Mouse (Mus musculus): ENCODE measurements at regions not wholly inside any gene's neighbourhood (a gene's known extent, or its start where the extent isn't known, plus 50 kb on each side); places are given as distances from the start of the nearest gene placed in this dataset.

DNA sequence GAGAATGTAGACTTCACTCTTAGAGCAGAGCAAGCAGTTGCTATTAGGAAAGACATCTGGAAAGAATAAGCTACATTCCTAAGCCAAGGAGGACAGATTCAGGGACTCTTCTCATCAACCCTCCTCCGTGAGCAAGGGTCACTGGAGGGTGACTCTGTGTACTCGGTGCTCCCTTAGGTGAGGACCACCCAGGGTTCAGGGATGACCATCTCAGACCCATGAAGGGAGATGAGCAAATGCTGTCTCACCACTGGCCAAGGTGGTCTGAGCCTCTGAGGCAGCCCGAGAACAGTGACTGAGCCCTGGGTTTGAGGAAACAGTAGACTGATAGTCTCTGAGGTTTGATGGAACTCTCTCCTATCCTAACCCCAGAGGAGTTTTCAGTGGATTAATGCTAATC, 57.3 kb upstream of the 4930432M17Rik start:
- in situ Hi-C loops (cut with MboI; ENCODE audit: low sequenced_read_pairs in 2 of 2, unreplicated experiment in 2 of 2), result no loop called here
- H3K4me3 ChIP-seq (ENCODE audit: insufficient read depth in 1 of 2, low read depth in 1 of 2, low read length in 2 of 2, poor library complexity in 1 of 2, severe bottlenecking in 1 of 2), result no peak overlapping the region
- H3K27ac ChIP-seq (ENCODE audit: insufficient read depth, low read depth, low read length, poor library complexity, severe bottlenecking), result no peak overlapping the region
- no peaks in the 10 kb centered on the region for H3K36me3 ChIP-seq (ENCODE audit: control insufficient read depth, insufficient read depth, low read length, poor library complexity, severe bottlenecking)
- no peak for DNase-seq (ENCODE audit: low read depth, low spot score)
- H3K4me1 ChIP-seq (ENCODE audit: control insufficient read depth in 2 of 2, insufficient read depth in 2 of 2, low read length in 2 of 2, poor library complexity in 1 of 2), result peaks cover 1 to 7% of the 10 kb centered on the region in 2 experiments; a peak in 3 of 4 replicates
- no peak for TF ChIP-seq MAFK (IDR thresholded peaks at IDR 0.05; ENCODE audit: insufficient read depth, low read depth, low read length)
- TF ChIP-seq ZNF384 (IDR thresholded peaks at IDR 0.05; ENCODE audit: low read depth, low read length), result no peak
- TF ChIP-seq ZC3H11A (IDR thresholded peaks at IDR 0.05; ENCODE audit: borderline replicate concordance, low read depth, low read length), result no peak
- H3K9me3 ChIP-seq (ENCODE audit: control insufficient read depth, insufficient read depth, low read depth, low read length), result no peaks in the 10 kb centered on the region
- H3K9ac ChIP-seq (ENCODE audit: insufficient read depth, low read depth, low read length, poor library complexity, severe bottlenecking), result no peak overlapping the region

DNA sequence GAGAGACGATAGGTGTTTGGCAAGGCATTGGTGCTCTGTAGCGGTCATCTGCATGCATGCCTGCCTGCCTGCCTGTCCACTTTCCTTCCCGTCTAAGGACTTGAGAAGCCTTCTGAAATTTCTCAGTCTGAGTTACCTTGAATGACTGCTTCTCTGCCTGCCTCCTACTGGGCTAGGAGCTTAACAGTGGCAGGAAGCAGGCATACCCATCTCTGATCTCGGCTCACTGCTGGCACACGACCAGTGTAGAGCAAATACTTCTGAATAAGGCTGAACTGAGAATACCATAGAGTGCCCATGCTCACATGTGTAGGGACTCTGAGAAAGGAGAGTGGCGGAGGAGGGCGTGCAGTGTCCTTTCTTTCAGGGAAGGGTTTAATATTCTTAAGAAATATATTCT, 60.7 kb upstream of the 4930432M17Rik start:
- Histone ChIP-seq H3K9ac (ENCODE audit: insufficient read depth, low read depth, low read length, poor library complexity, severe bottlenecking) (no peak overlapping the region), H3K4me1 (ENCODE audit: control insufficient read depth in 2 of 2, insufficient read depth in 2 of 2, low read length in 2 of 2, poor library complexity in 1 of 2) (peaks cover 3 to 7% of the 10 kb centered on the region in 2 experiments; a peak in 3 of 4 replicates), H3K4me3 (ENCODE audit: insufficient read depth in 1 of 2, low read depth in 1 of 2, low read length in 2 of 2, poor library complexity in 1 of 2, severe bottlenecking in 1 of 2) (no peak overlapping the region), H3K27ac (ENCODE audit: insufficient read depth, low read depth, low read length, poor library complexity, severe bottlenecking) (no peak overlapping the region), H3K9me3 (ENCODE audit: control insufficient read depth, insufficient read depth, low read depth, low read length) (no peaks in the 10 kb centered on the region), H3K36me3 (ENCODE audit: control insufficient read depth, insufficient read depth, low read length, poor library complexity, severe bottlenecking) (no peaks in the 10 kb centered on the region)
- TF ChIP-seq ZNF384 (IDR thresholded peaks at IDR 0.05; ENCODE audit: low read depth, low read length), result no peak
- no peak for TF ChIP-seq HCFC1 (IDR thresholded peaks at IDR 0.05; ENCODE audit: borderline replicate concordance, insufficient read depth, low read length)
- no peak for TF ChIP-seq ZC3H11A (IDR thresholded peaks at IDR 0.05; ENCODE audit: borderline replicate concordance, low read depth, low read length)
- TF ChIP-seq MAFK (IDR thresholded peaks at IDR 0.05; ENCODE audit: insufficient read depth, low read depth, low read length), result no peak
- TF ChIP-seq CHD2 (IDR thresholded peaks at IDR 0.05; ENCODE audit: low read depth, low read length), result no peak
- in situ Hi-C loops (cut with MboI; ENCODE audit: low sequenced_read_pairs in 2 of 2, unreplicated experiment in 2 of 2), result no loop called here
- DNase-seq (ENCODE audit: low read depth, low spot score), result no peak

GRCm38 (mm10) chr3:121609090-121609489, 61.5 kb upstream of the 4930432M17Rik start:
- TF ChIP-seq ZNF384 (IDR thresholded peaks at IDR 0.05; ENCODE audit: low read depth, low read length), result no peak
- no peak for TF ChIP-seq ZC3H11A (IDR thresholded peaks at IDR 0.05; ENCODE audit: borderline replicate concordance, low read depth, low read length)
- TF ChIP-seq MAFK (IDR thresholded peaks at IDR 0.05; ENCODE audit: insufficient read depth, low read depth, low read length), result no peak
- no peak for TF ChIP-seq HCFC1 (IDR thresholded peaks at IDR 0.05; ENCODE audit: borderline replicate concordance, insufficient read depth, low read length)
- TF ChIP-seq CHD2 (IDR thresholded peaks at IDR 0.05; ENCODE audit: low read depth, low read length), result no peak

DNA sequence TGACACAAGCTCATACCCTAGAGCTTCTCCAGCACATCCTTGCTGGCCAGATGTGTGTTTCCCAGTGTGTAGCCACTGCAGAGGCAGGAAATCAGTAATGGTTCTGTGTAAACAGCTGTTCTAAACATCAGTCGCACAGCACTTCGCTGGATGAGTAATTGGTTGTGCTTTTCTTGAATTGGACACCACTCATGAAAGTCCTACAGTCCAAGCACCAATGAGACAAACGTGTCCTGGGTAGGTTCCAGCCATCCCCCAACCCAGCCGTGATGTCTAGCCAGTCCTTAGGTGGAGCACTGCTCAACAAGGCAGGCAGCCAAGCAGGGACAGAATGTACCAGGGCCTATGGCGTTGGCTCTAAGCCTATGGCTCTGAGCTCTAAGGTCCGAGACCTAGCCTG, 65.8 kb upstream of the 4930432M17Rik start:
- in situ Hi-C loops (cut with MboI; ENCODE audit: low sequenced_read_pairs in 2 of 2, unreplicated experiment in 2 of 2), result no loop called here
- Histone ChIP-seq H3K4me1 (ENCODE audit: control insufficient read depth in 2 of 2, insufficient read depth in 2 of 2, low read length in 2 of 2, poor library complexity in 1 of 2) (peaks cover 6 to 21% of the 10 kb centered on the region in 2 experiments; a peak in 3 of 4 replicates), H3K27ac (ENCODE audit: insufficient read depth, low read depth, low read length, poor library complexity, severe bottlenecking) (no peak overlapping the region), H3K9ac (ENCODE audit: insufficient read depth, low read depth, low read length, poor library complexity, severe bottlenecking) (no peak overlapping the region), H3K9me3 (ENCODE audit: control insufficient read depth, insufficient read depth, low read depth, low read length) (no peaks in the 10 kb centered on the region), H3K36me3 (ENCODE audit: control insufficient read depth, insufficient read depth, low read length, poor library complexity, severe bottlenecking) (no peaks in the 10 kb centered on the region), H3K4me3 (ENCODE audit: insufficient read depth in 1 of 2, low read depth in 1 of 2, low read length in 2 of 2, poor library complexity in 1 of 2, severe bottlenecking in 1 of 2) (no peak overlapping the region)
- DNase-seq (ENCODE audit: low read depth, low spot score), result no peak
- TF ChIP-seq ZNF384 (IDR thresholded peaks at IDR 0.05; ENCODE audit: low read depth, low read length) (no peak), ZC3H11A (IDR thresholded peaks at IDR 0.05; ENCODE audit: borderline replicate concordance, low read depth, low read length) (no peak), MAFK (IDR thresholded peaks at IDR 0.05; ENCODE audit: insufficient read depth, low read depth, low read length) (no peak), HCFC1 (IDR thresholded peaks at IDR 0.05; ENCODE audit: borderline replicate concordance, insufficient read depth, low read length) (no peak), CHD2 (IDR thresholded peaks at IDR 0.05; ENCODE audit: low read depth, low read length) (no peak)

More at GRCm38 (mm10) chr3:121609090-121609489, 61.5 kb upstream of the 4930432M17Rik start:
- no peaks in the 10 kb centered on the region for H3K36me3 ChIP-seq (ENCODE audit: control insufficient read depth, insufficient read depth, low read length, poor library complexity, severe bottlenecking)
- H3K9me3 ChIP-seq (ENCODE audit: control insufficient read depth, insufficient read depth, low read depth, low read length), result no peaks in the 10 kb centered on the region
- DNase-seq (ENCODE audit: low read depth, low spot score), result no peak
- H3K4me3 ChIP-seq (ENCODE audit: insufficient read depth in 1 of 2, low read depth in 1 of 2, low read length in 2 of 2, poor library complexity in 1 of 2, severe bottlenecking in 1 of 2), result no peak overlapping the region
- no peak overlapping the region for H3K9ac ChIP-seq (ENCODE audit: insufficient read depth, low read depth, low read length, poor library complexity, severe bottlenecking)
- in situ Hi-C loops (cut with MboI; ENCODE audit: low sequenced_read_pairs in 2 of 2, unreplicated experiment in 2 of 2), result no loop called here
- peaks cover 3 to 5% of the 10 kb centered on the region in 2 experiments; a peak in 2 of 4 replicates for H3K4me1 ChIP-seq (ENCODE audit: control insufficient read depth in 2 of 2, insufficient read depth in 2 of 2, low read length in 2 of 2, poor library complexity in 1 of 2)
- H3K27ac ChIP-seq (ENCODE audit: insufficient read depth, low read depth, low read length, poor library complexity, severe bottlenecking), result no peak overlapping the region

- TF ChIP-seq ZNF384 (IDR thresholded peaks at IDR 0.05; ENCODE audit: low read depth, low read length) (no peak), MAFK (IDR thresholded peaks at IDR 0.05; ENCODE audit: insufficient read depth, low read depth, low read length) (no peak), CHD2 (IDR thresholded peaks at IDR 0.05; ENCODE audit: low read depth, low read length) (no peak), HCFC1 (IDR thresholded peaks at IDR 0.05; ENCODE audit: borderline replicate concordance, insufficient read depth, low read length) (no peak), ZC3H11A (IDR thresholded peaks at IDR 0.05; ENCODE audit: borderline replicate concordance, low read depth, low read length) (no peak)
These were observed 66.5 kb upstream of the 4930432M17Rik start for GRCm38 (mm10) chr3:121604081-121604480.

More at GRCm38 (mm10) chr3:121604081-121604480, 66.5 kb upstream of the 4930432M17Rik start:
- DNase-seq (ENCODE audit: low read depth, low spot score), result no peak
- no peak overlapping the region for H3K27ac ChIP-seq (ENCODE audit: insufficient read depth, low read depth, low read length, poor library complexity, severe bottlenecking)
- no peaks in the 10 kb centered on the region for H3K9me3 ChIP-seq (ENCODE audit: control insufficient read depth, insufficient read depth, low read depth, low read length)
- in situ Hi-C loops (cut with MboI; ENCODE audit: low sequenced_read_pairs in 2 of 2, unreplicated experiment in 2 of 2), result no loop called here
- H3K4me1 ChIP-seq (ENCODE audit: control insufficient read depth in 2 of 2, insufficient read depth in 2 of 2, low read length in 2 of 2, poor library complexity in 1 of 2), result peaks cover 6 to 21% of the 10 kb centered on the region in 2 experiments; a peak in 3 of 4 replicates
- H3K9ac ChIP-seq (ENCODE audit: insufficient read depth, low read depth, low read length, poor library complexity, severe bottlenecking), result no peak overlapping the region
- H3K36me3 ChIP-seq (ENCODE audit: control insufficient read depth, insufficient read depth, low read length, poor library complexity, severe bottlenecking), result no peaks in the 10 kb centered on the region
- H3K4me3 ChIP-seq (ENCODE audit: insufficient read depth in 1 of 2, low read depth in 1 of 2, low read length in 2 of 2, poor library complexity in 1 of 2, severe bottlenecking in 1 of 2), result no peak overlapping the region

All from ES-E14 (cell line).